Mouse (Mus musculus): ENCODE measurements around the gene Emg1.
"Not testable (repeated sequence)": the region's sequence is repeated elsewhere in the genome, so short reads cannot be mapped to it uniquely, and the experiment has no call there.

DNA sequence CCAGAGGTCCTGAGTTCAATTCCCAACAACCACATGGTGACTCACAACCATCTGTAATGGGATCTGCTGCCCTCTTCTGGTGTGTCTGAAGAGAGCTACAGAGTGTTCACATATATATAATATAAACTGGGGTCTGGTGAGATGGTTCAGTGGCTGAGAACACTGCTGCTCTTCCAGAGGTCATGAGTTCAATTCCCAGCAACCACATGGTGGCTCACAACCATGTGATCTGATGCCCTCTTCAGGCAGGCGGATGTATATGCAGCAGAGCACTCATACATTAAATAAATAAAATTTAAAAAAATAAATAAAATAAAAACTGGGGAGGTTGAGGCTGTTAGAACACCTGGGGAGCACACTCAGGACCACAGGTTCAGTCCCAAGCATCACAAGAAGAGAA is 25.3 kb downstream of the Emg1 start:
- TF ChIP-seq CTCF (IDR thresholded peaks at IDR 0.05; ENCODE audit: low read depth, low read length); POLR2A (IDR thresholded peaks at IDR 0.05; ENCODE audit: insufficient read depth, low read length); EP300 (IDR thresholded peaks at IDR 0.05; ENCODE audit: insufficient read depth, low read depth, low read length): not testable (repeated sequence)

All from ES-Bruce4 (cell line).